Mouse (Mus musculus) kidney, postnatal 36 days (tissue): ENCODE measurements around the gene Cpvl.
A peak's percentile ranks its signal among the peaks of the same experiment; 100 is the strongest.

ENCODE experiments used
- DNase-seq, 2 experiments: peaks; one replicate each; pipeline ENCODE4 v3.0.0; 2021 to 2022; ENCODE audit warnings: mixed read lengths in 2 of 2

Cpvl gene

GRCm38 (mm10) chr6:53978571-53978970 lies at the start of gene Cpvl:
Gene Cpvl, minus strand, starts transcription at chr6:53978671.
- no peak for DNase-seq

GRCm38 (mm10) chr6:54023846-54024245 lies 45.4 kb upstream of the Cpvl start:
- DNase-seq = no peak

GRCm38 (mm10) chr6:54021123-54021789 lies 42.8 kb upstream of the Cpvl start:
- DNase-seq = peak; percentile 76 to 87

- DNase-seq = no peak
Measured at GRCm38 (mm10) chr6:54018861-54019260, 40.4 kb upstream of the Cpvl start.

- peak; percentile 32 to 53 for DNase-seq
Measured at GRCm38 (mm10) chr6:54018038-54018437, 39.6 kb upstream of the Cpvl start.

GRCm38 (mm10) chr6:54012163-54012562 lies 33.7 kb upstream of the Cpvl start:
- no peak for DNase-seq

- no peak for DNase-seq
Measured at GRCm38 (mm10) chr6:54010362-54010761, 31.9 kb upstream of the Cpvl start.

- no peak for DNase-seq
Measured at GRCm38 (mm10) chr6:54009293-54009692, 30.8 kb upstream of the Cpvl start.

- no peak for DNase-seq
Measured at GRCm38 (mm10) chr6:54008448-54009120, 30.1 kb upstream of the Cpvl start.

GRCm38 (mm10) chr6:54005302-54005701 lies 26.8 kb upstream of the Cpvl start:
- DNase-seq = no peak

GRCm38 (mm10) chr6:53996226-53996955 lies 17.9 kb upstream of the Cpvl start:
- DNase-seq = no peak

GRCm38 (mm10) chr6:53995519-53995918 lies 17.0 kb upstream of the Cpvl start:
- peak; percentile 21 to 24 for DNase-seq

GRCm38 (mm10) chr6:53992386-53992785 lies 13.9 kb upstream of the Cpvl start:
- DNase-seq = no peak

- DNase-seq = peak in 1 of 2 experiments; percentile 26
Measured at GRCm38 (mm10) chr6:53987235-53987634, 8.8 kb upstream of the Cpvl start.

GRCm38 (mm10) chr6:53986273-53986985 lies 8.0 kb upstream of the Cpvl start:
- DNase-seq = no peak

- DNase-seq = no peak
Measured at GRCm38 (mm10) chr6:53983820-53984219, 5.3 kb upstream of the Cpvl start.

- DNase-seq = peak; percentile 11 to 25
Measured at GRCm38 (mm10) chr6:53982612-53983011, 4.1 kb upstream of the Cpvl start.

GRCm38 (mm10) chr6:53982047-53982600 lies 3.7 kb upstream of the Cpvl start:
- DNase-seq = no peak

GRCm38 (mm10) chr6:53980817-53981480 lies 2.5 kb upstream of the Cpvl start:
- no peak for DNase-seq

- DNase-seq = no peak
Measured at GRCm38 (mm10) chr6:53974040-53974439, 4.4 kb downstream of the Cpvl start.

GRCm38 (mm10) chr6:53973468-53973867 lies 5.0 kb downstream of the Cpvl start:
- DNase-seq = no peak

GRCm38 (mm10) chr6:53972238-53972743 lies 6.2 kb downstream of the Cpvl start:
- DNase-seq = no peak
